Mouse (Mus musculus) ES-Bruce4 (cell line): Measurements from ENCODE around the gene Usp6nl. TPM values are rescaled to one million over a fixed set of nuclear protein-coding genes. Genes with fewer than 3 reads are reported as not detected.

Experiments used
- H3K27ac ChIP-seq: 2 replicates; pipeline ENCODE4 v1.5.1; 2012; ENCODE audit warnings: low read length, inconsistent platforms; ENCODE audit not compliant: insufficient read depth
- H3K27me3 ChIP-seq: 2 replicates; pipeline ENCODE4 v1.6.1; 2012; ENCODE audit warnings: mild to moderate bottlenecking, low read length, inconsistent platforms; ENCODE audit not compliant: control insufficient read depth, poor library complexity, insufficient read depth, severe bottlenecking
- H3K36me3 ChIP-seq: 2 replicates; pipeline ENCODE4 v1.6.1; 2012; ENCODE audit warnings: inconsistent platforms, mild to moderate bottlenecking, low read length, moderate library complexity; ENCODE audit not compliant: control insufficient read depth, poor library complexity, insufficient read depth, severe bottlenecking
- H3K4me1 ChIP-seq: one replicate; pipeline ENCODE4 v1.8.1; 2011; ENCODE audit warnings: low read length; ENCODE audit not compliant: control insufficient read depth, insufficient read depth
- H3K4me3 ChIP-seq: 2 replicates; pipeline ENCODE4 v1.5.1; 2011; ENCODE audit warnings: low read depth, mild to moderate bottlenecking, low read length
- H3K9ac ChIP-seq: 2 replicates; pipeline ENCODE4 v1.6.1; 2012; ENCODE audit warnings: low read depth, mild to moderate bottlenecking, inconsistent platforms; ENCODE audit not compliant: poor library complexity, severe bottlenecking
- H3K9me3 ChIP-seq: replicated peaks from 2 replicates; pipeline ENCODE4 v1.6.1; 2012; ENCODE audit warnings: mild to moderate bottlenecking, low read length, inconsistent platforms; ENCODE audit not compliant: control insufficient read depth, poor library complexity, insufficient read depth, severe bottlenecking
- CTCF ChIP-seq: IDR thresholded peaks from one replicate; pipeline ENCODE4 v1.8.1; 2011; ENCODE audit warnings: low read depth, low read length
- EP300 ChIP-seq: IDR thresholded peaks from 2 replicates; pipeline ENCODE4 v1.6.1; 2011; ENCODE audit warnings: low read depth, low read length; ENCODE audit not compliant: insufficient read depth
- POLR2A ChIP-seq: IDR thresholded peaks from one replicate; pipeline ENCODE4 v1.8.1; 2011; ENCODE audit warnings: low read length; ENCODE audit not compliant: insufficient read depth
- polyA plus RNA-seq: library from polyadenylated mRNA; stranded (reverse); fragments of >200 nt; gene quantifications from 2 replicates; pipeline ENCODE4 v1.2.4, GENCODE M21; 2011; ENCODE audit warnings: low read depth; ENCODE audit not compliant: missing spikeins, insufficient read depth, insufficient read length

Gene Usp6nl
- polyA plus RNA-seq, 1 experiment, result 29.5 TPM

GRCm38 (mm10) chr2:6423661-6424550 lies 101.4 kb downstream of the Usp6nl start:
- no peak for TF ChIP-seq POLR2A
- TF ChIP-seq EP300, result no peak
- no peak for TF ChIP-seq CTCF
- peaks cover 3% of the 10 kb centered on the region for H3K36me3 ChIP-seq
- H3K9me3 ChIP-seq, result no peaks in the 10 kb centered on the region
- no peaks in the 10 kb centered on the region for H3K27me3 ChIP-seq
- no peak overlapping the region for H3K27ac ChIP-seq
- H3K4me3 ChIP-seq, result no peak overlapping the region
- H3K4me1 ChIP-seq, result no peaks in the 10 kb centered on the region
- no peak overlapping the region for H3K9ac ChIP-seq

DNA sequence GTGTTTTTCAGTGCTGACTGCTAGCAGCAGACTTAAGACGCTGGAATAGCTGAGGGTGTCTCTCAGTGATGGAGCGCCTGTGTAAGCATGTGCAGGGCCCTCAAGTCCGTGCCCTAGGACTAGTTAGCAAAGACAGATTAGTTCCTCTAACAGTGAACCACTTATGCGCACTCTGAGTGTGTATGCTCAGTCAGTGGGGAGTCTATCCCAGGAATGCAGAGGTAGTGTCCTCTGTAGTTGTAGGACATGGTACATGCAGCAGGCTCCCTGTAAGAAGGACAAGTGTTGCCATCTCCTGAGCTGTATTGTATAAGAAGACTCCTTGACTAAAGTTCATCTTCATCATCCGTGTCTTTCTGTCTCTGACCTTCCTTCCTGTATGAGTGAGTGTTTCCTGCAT lies 102.4 kb downstream of the Usp6nl start:
- H3K27me3 ChIP-seq, result no peaks in the 10 kb centered on the region
- no peaks in the 10 kb centered on the region for H3K4me1 ChIP-seq
- H3K36me3 ChIP-seq, result peaks cover 3% of the 10 kb centered on the region
- no peaks in the 10 kb centered on the region for H3K9me3 ChIP-seq
- H3K27ac ChIP-seq, result no peak overlapping the region
- H3K4me3 ChIP-seq, result no peak overlapping the region
- H3K9ac ChIP-seq, result no peak overlapping the region
- no peak for TF ChIP-seq POLR2A
- no peak for TF ChIP-seq EP300
- no peak for TF ChIP-seq CTCF

DNA sequence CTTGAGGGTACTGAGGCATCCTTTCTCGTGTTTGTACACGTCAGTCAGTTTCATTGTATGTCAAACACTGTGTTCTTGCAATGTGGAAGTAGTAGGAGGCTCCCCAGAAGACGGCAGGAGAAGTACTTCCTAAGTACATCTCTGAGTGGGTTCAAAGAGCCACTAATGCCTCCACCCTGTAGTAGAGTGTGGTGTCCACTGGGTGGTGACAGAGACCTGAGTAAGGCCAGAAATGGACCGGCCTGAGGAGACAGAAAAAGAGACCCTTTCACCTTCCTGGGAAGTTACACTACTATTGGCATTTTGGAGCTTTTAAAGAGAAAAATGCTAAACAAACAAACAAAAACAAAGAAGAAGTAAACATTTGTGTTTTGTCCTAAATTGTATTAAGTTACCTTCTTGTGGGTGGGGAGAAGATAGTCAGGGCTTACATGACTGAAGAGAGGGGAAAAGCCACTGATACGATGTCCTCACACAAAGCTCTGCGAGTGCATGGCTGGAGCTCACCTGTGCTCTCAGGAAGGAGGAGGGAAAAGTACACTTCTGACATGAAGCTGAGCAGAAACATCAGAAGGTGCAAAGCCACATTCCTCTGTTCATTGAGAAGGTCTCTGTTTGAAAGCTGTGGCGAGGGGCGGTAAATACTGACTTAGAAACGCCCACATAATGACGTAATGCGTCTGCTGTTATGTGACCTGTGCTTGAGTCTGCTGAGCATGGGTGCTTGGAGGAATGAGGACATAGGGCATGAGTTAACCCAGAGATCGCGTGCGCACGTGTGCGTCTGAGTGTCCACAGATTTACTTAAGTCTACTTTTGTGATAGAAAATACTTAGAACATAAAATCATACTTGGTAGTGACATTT lies 113.9 kb downstream of the Usp6nl start:
- TF ChIP-seq EP300 (no peak), POLR2A (no peak), CTCF (peak; percentile 66)
- peaks cover 4% of the 10 kb centered on the region for H3K36me3 ChIP-seq
- no peaks in the 10 kb centered on the region for H3K27me3 ChIP-seq
- no peaks in the 10 kb centered on the region for H3K9me3 ChIP-seq
- H3K27ac ChIP-seq, result no peak overlapping the region
- no peak overlapping the region for H3K9ac ChIP-seq
- H3K4me1 ChIP-seq, result no peaks in the 10 kb centered on the region
- H3K4me3 ChIP-seq, result no peak overlapping the region

GRCm38 (mm10) chr2:6441688-6442087 lies 119.2 kb downstream of the Usp6nl start:
- no peak for TF ChIP-seq EP300
- no peak for TF ChIP-seq CTCF
- no peak for TF ChIP-seq POLR2A
- H3K4me3 ChIP-seq, result no peak overlapping the region
- no peaks in the 10 kb centered on the region for H3K27me3 ChIP-seq
- no peak overlapping the region for H3K9ac ChIP-seq
- H3K36me3 ChIP-seq, result peaks cover 2% of the 10 kb centered on the region
- H3K9me3 ChIP-seq, result no peaks in the 10 kb centered on the region
- H3K4me1 ChIP-seq, result no peaks in the 10 kb centered on the region
- H3K27ac ChIP-seq, result no peak overlapping the region

- H3K27me3 ChIP-seq, result no peaks in the 10 kb centered on the region
- TF ChIP-seq POLR2A, result no peak
- no peak for TF ChIP-seq CTCF
- no peak for TF ChIP-seq EP300
- no peaks in the 10 kb centered on the region for H3K4me1 ChIP-seq
- H3K9ac ChIP-seq, result no peak overlapping the region
- no peaks in the 10 kb centered on the region for H3K9me3 ChIP-seq
- no peak overlapping the region for H3K27ac ChIP-seq
- peaks cover 2% of the 10 kb centered on the region for H3K36me3 ChIP-seq
- H3K4me3 ChIP-seq, result no peak overlapping the region
Measured at GRCm38 (mm10) chr2:6442302-6442701, 119.8 kb downstream of the Usp6nl start.

- no peak overlapping the region for H3K27ac ChIP-seq
- no peak overlapping the region for H3K4me3 ChIP-seq
- TF ChIP-seq CTCF (no peak), EP300 (no peak), POLR2A (no peak)
- H3K4me1 ChIP-seq, result no peaks in the 10 kb centered on the region
- no peaks in the 10 kb centered on the region for H3K27me3 ChIP-seq
- H3K9me3 ChIP-seq, result no peaks in the 10 kb centered on the region
- peaks cover 2% of the 10 kb centered on the region for H3K36me3 ChIP-seq
- H3K9ac ChIP-seq, result no peak overlapping the region
Measured at GRCm38 (mm10) chr2:6444015-6444414, 121.5 kb downstream of the Usp6nl start.
